Mouse (Mus musculus): ENCODE results near the gene Tent5a.

DNA sequence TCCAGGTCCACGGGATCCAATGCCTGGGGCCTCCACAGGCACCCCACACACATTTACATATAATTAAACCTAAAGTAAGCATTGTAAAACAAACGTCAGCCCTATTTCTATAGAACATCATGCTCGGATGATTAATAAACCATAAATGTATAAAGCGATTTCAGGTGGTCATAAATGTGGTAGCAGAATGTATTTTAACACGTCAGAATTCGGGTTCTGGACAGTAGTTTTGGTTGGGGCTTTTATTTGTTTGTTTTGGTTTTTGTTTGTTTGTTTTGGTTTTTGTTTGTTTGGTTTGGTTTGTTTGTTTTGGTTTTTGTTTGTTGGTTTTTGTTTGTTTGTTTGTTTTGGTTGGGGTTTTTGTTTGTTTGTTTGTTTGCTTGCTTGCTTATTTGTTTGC is 14.7 kb downstream of the Tent5a start, which contains the start of gene Gm11114:
- no peak for TF ChIP-seq CTCF (IDR thresholded peaks at IDR 0.05; ENCODE audit: low read depth, low read length)
- no peak for TF ChIP-seq POLR2A (IDR thresholded peaks at IDR 0.05; ENCODE audit: extremely low read depth, insufficient read depth, low read length)
